Mouse (Mus musculus) bone marrow, adult 2 months (tissue): ENCODE data around the gene Mrps34. TPM values are rescaled to one million over a fixed set of nuclear protein-coding genes. Genes with fewer than 3 reads are reported as not detected.

ENCODE experiments used
- H3K27ac ChIP-seq: fragments of 200-500 bp; 2 replicates; pipeline ENCODE4 v1.5.1; 2012; ENCODE audit warnings: low read depth, mild to moderate bottlenecking, control low read depth, inconsistent platforms, low read length; ENCODE audit not compliant: control insufficient read depth, poor library complexity, insufficient read depth
- H3K4me1 ChIP-seq: fragments of 200-500 bp; 2 replicates; pipeline ENCODE4 v1.6.1; 2011; ENCODE audit warnings: low read length; ENCODE audit not compliant: control insufficient read depth, insufficient read depth
- H3K4me3 ChIP-seq: fragments of 200-500 bp; replicated peaks from 2 replicates; pipeline ENCODE3; 2011; ENCODE audit warnings: mild to moderate bottlenecking, low read depth, low read length, control low read depth; ENCODE audit not compliant: control insufficient read depth
- CTCF ChIP-seq: fragments of 200-500 bp; IDR thresholded peaks from 2 replicates; pipeline ENCODE4 v1.5.1; 2011; ENCODE audit warnings: low read length, control low read depth; ENCODE audit not compliant: control insufficient read depth, insufficient read depth
- POLR2A ChIP-seq: fragments of 200-500 bp; IDR thresholded peaks from 2 replicates; pipeline ENCODE4 v1.6.1; 2011; ENCODE audit warnings: low read depth, mild to moderate bottlenecking, control low read depth, low read length, borderline replicate concordance; ENCODE audit not compliant: control insufficient read depth
- WGBS: fragments of 180-500 bp; shearing (Covaris S2); methylation state at CpG from one replicate; pipeline ENCODE4 v1.1.7; 2018; 5-methylcytosine and 5-hydroxymethylcytosine counted together
- polyA plus RNA-seq: library from polyadenylated mRNA; stranded (reverse); fragments of >200 nt; gene quantifications from 2 replicates; pipeline ENCODE4 v1.2.4, GENCODE M21; 2011; ENCODE audit warnings: low replicate concordance; ENCODE audit not compliant: missing spikeins, insufficient read depth, insufficient read length

The Mrps34 gene
- polyA plus RNA-seq, 1 experiment = 43.9 TPM

DNA sequence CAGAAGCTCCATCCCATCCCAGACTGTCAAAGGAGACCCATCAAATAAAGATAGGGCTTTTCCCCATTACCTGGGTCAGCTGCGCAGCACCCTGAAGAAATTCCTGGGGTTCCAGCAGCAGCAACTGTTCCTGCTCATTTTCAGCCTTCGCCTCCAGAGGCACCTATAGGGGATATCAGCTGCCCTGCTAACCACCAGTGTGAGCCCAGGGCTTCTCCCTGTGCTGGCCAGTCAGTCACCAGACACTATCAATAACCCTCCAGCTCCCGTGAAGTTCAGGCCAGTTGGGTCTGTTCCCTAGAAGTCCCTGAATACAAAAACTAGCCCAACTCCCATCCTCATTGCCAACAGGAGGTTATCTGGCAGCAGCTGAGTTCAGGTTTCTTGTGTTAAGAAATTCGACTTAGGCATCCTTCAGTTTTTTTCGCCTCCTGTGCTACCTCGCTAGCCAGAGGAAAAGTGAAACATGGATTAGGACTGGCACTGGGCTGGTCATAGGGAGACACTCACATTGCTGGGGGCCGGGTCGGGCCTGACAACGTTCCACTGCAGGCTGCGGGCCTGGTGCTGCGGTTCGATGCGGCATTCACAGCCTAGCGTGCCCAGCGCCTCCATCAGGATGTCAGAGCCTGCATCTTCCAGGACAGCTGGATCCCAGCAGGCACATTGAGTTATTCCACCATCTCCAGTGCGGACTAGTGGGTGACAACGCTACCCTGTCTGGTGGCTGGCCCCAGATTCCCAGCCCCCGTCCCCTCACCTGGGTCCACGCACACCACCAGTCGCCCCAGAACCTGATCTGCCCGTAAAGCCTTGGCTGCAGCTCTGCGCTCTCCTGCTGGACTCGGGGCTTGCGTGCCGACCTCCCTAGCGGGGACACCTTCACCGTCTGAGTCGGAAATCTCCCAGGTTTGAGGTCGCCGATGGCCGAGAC is 588 bp upstream of the Mrps34 start:
- WGBS = 10% methylated on average over 31 of the region's 31 CpGs
- peak overlapping the region; percentile 83 for H3K27ac ChIP-seq
- H3K4me1 ChIP-seq = no peaks in the 10 kb centered on the region; the same call in 1 of the 2 replicates
- TF ChIP-seq CTCF (no peak), POLR2A (no peak)
- peak overlapping the region; percentile 80 for H3K4me3 ChIP-seq

DNA sequence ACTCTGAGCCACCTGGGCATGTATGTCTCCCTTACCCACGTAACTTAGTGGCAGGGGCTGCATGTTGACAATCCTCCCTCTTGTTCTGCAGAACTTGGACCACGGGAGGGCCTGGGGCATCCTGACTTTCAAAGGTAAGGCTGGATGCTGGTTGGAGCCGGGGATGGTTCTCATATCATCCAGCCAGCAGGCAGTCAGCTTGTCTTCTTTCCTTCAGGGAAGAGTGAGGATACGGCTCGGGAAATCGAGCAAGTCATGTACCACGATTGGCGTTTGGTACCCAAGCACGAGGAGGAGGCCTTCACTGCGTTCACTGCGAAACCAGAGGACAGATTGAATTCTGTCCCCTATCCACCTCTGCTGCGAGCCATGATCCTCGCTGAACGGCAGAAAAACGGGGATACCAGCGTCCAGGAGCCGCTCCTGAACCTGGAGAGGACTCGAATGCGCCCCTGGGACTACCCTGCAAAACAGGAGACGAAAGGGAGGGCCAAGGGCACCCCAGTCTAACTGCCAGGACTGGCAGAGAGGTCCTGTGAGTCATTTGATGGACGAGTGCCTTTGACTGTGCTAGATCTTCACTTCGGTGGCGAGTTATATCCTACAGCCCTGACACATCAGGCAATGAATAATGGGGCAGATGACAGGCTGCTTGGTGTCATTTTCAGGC is 790 bp downstream of the Mrps34 start:
- TF ChIP-seq CTCF (no peak), POLR2A (no peak)
- WGBS = 4% methylated on average over 23 of the region's 23 CpGs
- Histone ChIP-seq H3K27ac (peak overlapping the region; percentile 83), H3K4me1 (no peaks in the 10 kb centered on the region; the same call in 1 of the 2 replicates), H3K4me3 (peak overlapping the region; percentile 80)

DNA sequence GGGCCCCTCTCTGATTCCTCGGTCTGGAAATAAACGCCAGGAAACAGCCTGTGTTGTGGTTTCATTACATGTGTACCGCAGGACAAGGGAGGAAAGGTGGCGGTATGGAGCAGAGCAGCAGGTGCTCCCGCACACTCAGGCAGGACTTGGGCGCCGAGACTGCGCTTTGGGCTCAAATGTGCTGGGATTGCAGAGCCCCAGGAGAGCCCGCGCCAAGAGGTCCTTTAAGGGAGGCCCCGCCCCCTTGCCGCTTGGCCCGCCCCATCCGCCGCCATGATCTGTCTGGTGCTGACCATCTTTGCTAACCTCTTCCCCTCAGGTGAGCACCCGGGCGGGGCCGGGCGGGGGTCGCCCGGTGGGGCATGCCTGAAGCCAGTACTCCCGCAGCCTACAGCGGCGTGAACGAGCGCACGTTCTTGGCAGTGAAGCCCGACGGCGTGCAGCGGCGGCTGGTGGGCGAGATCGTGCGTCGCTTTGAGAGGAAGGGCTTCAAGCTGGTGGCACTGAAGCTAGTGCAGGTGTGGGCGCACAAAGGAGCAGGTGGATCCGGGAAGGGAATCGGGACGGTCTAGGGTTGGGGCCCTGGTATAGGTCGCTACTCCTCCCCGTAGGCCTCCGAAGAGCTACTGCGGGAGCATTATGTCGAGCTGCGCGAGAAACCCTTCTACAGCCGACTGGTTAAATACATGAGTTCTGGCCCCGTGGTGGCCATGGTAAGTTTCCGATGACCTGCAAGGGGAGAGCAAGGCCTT is 1.5 kb downstream of the Mrps34 start, which contains the start of gene Nme3:
Nme3 (plus strand) TSS at position 260 of the 752 bp plus-strand sequence.
- Histone ChIP-seq H3K4me1 (no peaks in the 10 kb centered on the region; the same call in 1 of the 2 replicates), H3K4me3 (peak within 1 kb of the TSS; percentile 80), H3K27ac (peak within 1 kb of the TSS; percentile 83)
- TF ChIP-seq POLR2A = peak; percentile 47; the same call in 1 of the 2 replicates
- no peak for TF ChIP-seq CTCF
- whole genome bisulfite sequencing = 2% methylated on average over 50 of the region's 50 CpGs

DNA sequence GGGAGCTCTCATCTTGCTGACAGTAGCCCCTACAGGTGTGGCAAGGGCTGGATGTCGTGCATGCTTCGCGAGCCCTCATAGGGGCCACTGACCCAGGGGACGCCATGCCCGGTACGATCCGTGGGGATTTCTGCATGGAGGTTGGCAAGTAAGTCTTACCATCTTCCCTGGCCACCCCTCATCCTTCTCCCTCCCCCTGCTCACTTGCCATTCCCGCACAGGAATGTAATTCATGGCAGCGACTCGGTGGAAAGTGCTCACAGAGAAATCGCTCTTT is 2.0 kb downstream of the Mrps34 start:
- peak overlapping the region; percentile 80 for H3K4me3 ChIP-seq
- WGBS = 52% methylated on average over 11 of the region's 11 CpGs
- H3K27ac ChIP-seq = peak overlapping the region; percentile 83
- no peak for TF ChIP-seq POLR2A
- TF ChIP-seq CTCF = no peak
- H3K4me1 ChIP-seq = no peaks in the 10 kb centered on the region; the same call in 1 of the 2 replicates

DNA sequence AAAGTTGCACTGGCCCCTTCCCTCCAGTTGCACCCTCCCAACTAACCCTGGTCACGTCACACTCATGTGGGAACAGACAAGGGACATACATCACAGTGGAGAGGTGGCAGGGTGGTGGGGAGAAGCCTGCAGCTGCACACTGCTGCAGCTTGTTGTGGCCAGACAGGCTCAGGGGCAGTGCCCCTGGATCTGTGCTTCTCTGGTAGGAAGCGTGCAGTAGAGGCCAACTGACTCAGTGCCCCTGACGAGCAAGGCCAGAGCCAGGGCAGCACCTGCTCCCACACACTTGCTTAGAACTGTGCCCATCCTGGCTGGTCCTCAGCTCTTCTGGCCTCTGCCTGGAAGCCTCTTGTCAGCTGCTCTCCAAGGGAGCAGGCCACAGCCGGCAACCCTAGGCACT is 2.7 kb downstream of the Mrps34 start:
- H3K27ac ChIP-seq = peak overlapping the region; percentile 24; the same call in 1 of the 2 replicates
- TF ChIP-seq POLR2A = no peak
- TF ChIP-seq CTCF = no peak
- WGBS = 89% methylated on average over 4 of the region's 4 CpGs
- H3K4me1 ChIP-seq = peaks cover 3% of the 10 kb centered on the region; the same call in 1 of the 2 replicates
- peak overlapping the region; percentile 36 for H3K4me3 ChIP-seq

DNA sequence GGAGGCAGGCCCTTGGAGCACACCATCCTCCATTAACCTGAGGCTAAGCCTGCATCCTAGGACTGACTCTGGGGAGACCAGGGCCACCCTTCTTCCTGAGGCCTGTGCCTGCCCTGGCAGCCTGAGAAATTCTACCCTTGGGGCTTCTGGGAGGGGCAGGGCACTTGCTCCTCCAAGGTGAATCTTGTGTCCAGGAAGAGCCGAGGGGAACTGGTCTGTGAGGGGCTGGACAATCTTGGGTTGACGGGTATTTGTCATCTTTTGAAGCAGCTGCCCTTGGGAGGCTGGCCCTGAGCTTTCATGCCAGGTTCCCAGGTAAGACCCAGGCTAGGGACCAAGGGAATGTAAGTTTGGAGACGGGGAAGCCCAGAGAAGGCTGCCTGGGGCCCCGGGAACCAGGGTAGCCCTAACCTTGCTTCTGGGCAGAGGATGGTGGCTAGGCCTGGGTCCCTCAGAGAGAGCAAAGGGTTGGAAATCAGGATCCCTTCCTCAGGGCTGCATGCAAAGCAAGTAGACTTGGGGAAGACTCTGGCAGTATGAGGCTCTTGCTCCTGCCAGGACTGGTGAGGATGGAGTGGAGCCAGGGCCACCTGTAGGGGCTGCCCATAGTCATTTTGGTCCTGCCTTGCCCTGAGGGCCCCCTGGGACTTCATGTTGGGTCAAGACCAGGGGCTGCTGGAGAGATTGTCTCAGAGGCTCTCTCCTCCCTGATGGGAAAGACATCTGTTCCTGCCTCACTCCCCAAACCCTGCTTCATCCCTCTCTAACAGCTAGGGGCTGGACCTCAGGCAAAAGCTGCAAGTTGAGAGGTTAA is 3.3 kb downstream of the Mrps34 start:
- no peak overlapping the region for H3K4me3 ChIP-seq
- WGBS = 82% methylated on average over 4 of the region's 4 CpGs
- no peak overlapping the region; the same call in 1 of the 2 replicates for H3K27ac ChIP-seq
- TF ChIP-seq CTCF (no peak), POLR2A (no peak)
- H3K4me1 ChIP-seq = peaks cover 3% of the 10 kb centered on the region; the same call in 1 of the 2 replicates

DNA sequence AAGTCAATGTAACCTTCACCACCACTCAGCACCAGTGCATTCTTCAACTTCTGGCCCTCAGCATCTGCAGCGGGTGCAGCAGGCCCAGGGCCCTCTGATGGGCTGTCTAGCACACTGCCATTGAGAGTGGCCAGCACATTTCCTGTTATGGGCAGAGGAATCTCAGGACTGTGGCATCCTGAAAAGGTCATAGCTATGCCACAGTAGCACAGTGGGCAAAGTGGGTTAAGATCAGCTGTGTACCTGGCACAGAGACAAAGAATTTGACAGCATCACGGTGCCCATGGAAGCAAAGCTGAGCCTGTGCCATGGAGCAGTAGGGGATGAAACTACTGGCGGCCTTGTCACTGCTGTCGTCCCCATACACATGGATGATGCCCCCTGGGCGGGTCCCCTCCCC is 4.2 kb downstream of the Mrps34 start:
- no peak for TF ChIP-seq POLR2A
- 0 out of 2 replicates have a peak, but pooled peaks have one; percentile 1 for TF ChIP-seq CTCF
- Histone ChIP-seq H3K4me1 (peaks cover 4% of the 10 kb centered on the region; the same call in 1 of the 2 replicates), H3K27ac (no peak overlapping the region), H3K4me3 (no peak overlapping the region)
- 85% methylated on average over 5 of the region's 5 CpGs for WGBS
